Mouse (Mus musculus): ENCODE data around the gene Cln6.

- no peak for TF ChIP-seq POLR2A (IDR thresholded peaks at IDR 0.05; ENCODE audit: low read depth, low read length)
- TF ChIP-seq CTCF (conservative IDR thresholded peaks at IDR 0.05; ENCODE audit: insufficient read depth, insufficient read length, low read depth, low read length) = no peak
Observed at GRCm38 (mm10) chr9:62789856-62790255, 48.7 kb upstream of the Cln6 start.

Measured in kidney, adult 2 months (tissue).